Mouse (Mus musculus) kidney, postnatal 10 days (tissue): ENCODE data around the gene Mtmr12.

Experiments used
- DNase-seq: peaks from one replicate; pipeline ENCODE4 v3.0.0; 2021; ENCODE audit warnings: mixed read lengths

Gene Mtmr12

DNA sequence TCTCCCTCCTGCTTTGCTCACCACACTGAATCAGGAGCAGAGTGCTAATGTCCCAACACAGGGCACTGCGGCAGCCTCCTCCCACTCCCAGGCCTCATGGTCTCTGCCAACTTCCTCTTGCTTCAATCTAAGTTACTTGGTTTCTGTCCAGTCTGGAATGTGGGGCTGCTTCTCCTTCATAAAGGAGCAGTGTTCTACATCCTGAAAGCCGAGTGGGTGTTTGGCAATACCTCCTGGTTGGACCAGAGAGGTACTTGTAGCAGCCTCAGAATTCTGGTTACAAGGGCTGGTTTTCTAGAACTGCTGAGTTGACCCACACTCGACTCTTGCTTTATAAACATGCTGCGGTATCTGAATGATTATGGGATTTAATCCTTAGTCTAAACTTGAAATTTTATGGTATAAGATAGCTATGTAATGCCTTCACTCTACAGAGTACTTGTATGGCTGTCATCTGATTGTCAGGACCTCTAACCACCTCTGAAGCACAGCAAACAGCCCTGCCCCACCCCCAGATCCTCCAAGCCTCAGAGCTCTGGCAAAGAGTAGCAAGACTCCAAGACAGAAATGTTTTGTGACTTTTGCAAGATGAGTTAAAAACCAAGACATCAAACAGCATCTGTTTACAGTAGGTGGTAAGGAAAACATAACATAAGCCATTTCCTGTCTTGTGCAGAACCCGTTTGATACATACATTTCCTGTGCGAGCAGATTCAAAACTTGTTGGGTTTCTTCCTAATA is 80.1 kb downstream of the Mtmr12 start:
- no peak for DNase-seq

DNA sequence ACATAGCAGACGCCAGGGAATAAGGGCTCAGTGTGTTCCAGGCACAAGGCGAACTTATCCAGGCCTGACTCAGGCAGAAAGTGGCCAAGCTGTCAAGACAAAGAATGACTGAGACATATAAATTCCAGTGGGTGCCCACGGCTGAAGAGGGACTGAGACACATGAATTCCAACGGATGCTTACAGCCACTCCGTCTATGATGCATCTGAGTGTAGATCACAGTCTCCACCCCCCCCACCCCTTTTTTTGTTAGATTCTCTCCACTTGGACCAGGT is 80.6 kb downstream of the Mtmr12 start:
- DNase-seq: no peak

DNA sequence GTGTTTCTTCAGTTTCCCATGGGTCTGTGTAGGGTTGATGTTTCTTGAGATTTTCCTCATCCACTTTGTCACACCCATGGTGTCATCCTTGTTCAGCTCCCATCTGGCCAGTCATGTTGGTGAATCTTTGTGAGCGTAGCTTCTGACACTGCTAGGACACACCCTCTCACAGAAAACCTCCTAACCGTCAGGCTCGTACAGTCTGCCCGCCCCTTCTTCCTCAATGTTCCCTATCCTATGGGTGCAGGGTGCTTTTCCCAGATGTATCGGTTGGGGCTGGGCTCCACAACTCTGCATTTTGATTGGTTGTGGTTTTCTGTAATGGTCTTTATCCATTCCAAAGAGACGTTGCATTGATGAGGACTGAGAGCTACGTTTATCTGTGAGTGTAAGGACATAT is 85.5 kb downstream of the Mtmr12 start:
- DNase-seq: no peak

GRCm38 (mm10) chr15:12291757-12292156 is 86.9 kb downstream of the Mtmr12 start:
- no peak for DNase-seq

DNA sequence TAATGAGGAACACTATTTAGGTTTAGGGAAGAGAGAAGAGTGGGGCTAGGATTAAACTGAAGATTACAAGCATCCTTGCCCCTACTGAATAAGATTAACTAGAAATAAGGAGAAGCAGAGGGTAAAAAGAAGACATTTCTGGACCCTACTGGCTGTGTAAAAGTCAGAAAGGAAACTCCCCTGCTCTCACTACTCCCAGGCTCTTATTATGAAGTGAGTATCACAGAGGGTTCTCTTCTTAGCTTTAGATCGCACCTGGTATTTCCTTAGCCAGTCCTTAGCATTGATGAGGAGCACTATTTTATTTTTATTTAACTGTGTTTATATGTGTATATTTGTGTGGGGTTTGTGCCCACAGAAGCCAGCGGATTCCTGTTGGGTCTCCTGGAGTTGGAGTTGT is 91.4 kb downstream of the Mtmr12 start:
- DNase-seq: no peak

GRCm38 (mm10) chr15:12298231-12298737 is 93.5 kb downstream of the Mtmr12 start:
- DNase-seq: no peak

- DNase-seq: no peak
Measured at GRCm38 (mm10) chr15:12301771-12302170, 96.9 kb downstream of the Mtmr12 start.

GRCm38 (mm10) chr15:12306188-12307071 is 101.6 kb downstream of the Mtmr12 start:
- no peak for DNase-seq

DNA sequence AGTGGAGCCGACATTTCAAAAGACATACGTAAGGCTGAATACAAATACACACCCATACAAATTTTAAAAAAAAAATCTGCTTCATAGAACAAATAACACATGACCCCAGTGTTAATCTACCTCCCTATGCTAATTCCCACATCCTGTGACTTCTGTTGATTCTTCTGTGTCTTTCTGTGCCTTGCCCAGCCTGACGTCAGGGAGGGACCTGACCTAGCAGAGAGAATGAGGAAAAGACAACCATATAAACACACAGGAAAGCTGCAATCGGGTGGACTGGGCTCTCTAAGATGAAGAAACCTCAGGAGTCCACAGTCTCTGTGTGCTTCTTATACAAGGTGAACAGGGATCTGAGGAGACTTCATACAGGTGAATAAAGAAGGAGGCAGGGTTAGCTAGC is 102.3 kb downstream of the Mtmr12 start:
- no peak for DNase-seq

DNA sequence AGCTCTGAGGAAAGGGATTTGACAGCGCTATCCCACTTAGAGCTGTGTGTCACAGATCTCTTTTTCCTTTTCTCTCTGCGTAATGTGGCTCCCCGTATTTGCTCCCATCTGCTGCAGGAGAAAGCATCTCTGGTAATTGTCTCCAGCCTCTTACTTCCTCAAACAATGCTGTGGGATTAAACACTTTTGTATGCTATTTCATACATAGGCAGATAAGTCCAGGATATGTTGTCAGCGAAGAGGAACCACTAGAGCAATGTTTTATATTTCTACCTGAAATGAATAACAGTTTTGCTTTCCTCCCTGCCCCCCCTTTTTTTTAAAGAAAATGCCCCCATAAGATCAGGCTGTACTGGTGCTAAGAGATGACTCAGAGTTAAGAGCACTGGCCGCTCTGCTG is 103.7 kb downstream of the Mtmr12 start:
- no peak for DNase-seq

- no peak for DNase-seq
Measured at GRCm38 (mm10) chr15:12310676-12311075, 105.8 kb downstream of the Mtmr12 start.

GRCm38 (mm10) chr15:12311465-12311864 is 106.6 kb downstream of the Mtmr12 start:
- no peak for DNase-seq

GRCm38 (mm10) chr15:12313255-12313654 is 108.4 kb downstream of the Mtmr12 start:
- DNase-seq: no peak

- DNase-seq: no peak
Measured at GRCm38 (mm10) chr15:12314584-12314983, 109.8 kb downstream of the Mtmr12 start.

GRCm38 (mm10) chr15:12315996-12316395 is 111.2 kb downstream of the Mtmr12 start:
- DNase-seq: no peak

- DNase-seq: no peak
Measured at GRCm38 (mm10) chr15:12317290-12317689, 112.5 kb downstream of the Mtmr12 start.

GRCm38 (mm10) chr15:12318451-12318850 is 113.6 kb downstream of the Mtmr12 start:
- no peak for DNase-seq

GRCm38 (mm10) chr15:12319889-12320288 is 115.1 kb downstream of the Mtmr12 start:
- DNase-seq: no peak

DNA sequence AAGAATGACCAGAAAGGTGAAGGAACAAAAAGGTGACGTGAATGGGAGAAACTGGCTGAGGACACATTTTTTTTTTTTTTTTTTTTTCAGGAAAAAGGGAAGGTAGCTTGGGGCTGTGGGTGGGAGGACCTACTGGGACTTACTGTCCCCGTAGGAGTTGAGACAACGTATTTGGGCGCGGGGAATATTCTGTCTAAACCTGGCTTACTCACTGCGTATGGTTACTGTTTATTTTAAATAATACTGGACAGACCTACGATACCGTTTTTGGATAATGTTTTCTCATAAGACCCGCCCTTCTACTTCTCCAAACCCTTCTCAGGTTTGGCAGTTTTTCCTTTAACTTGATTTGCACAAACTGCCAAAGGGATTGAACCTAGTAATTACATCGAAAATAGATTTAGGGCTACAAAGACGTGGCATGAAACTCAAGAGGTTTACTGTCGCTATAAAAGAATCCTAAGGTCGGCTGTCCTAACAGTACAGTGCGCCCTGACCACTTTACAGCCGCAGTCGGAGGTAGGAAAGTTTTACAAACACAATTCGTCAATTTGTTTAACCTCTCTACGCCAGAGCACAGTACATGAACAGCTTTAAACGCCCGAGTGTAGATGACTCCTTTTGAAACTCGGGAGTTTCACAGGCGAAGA is 115.7 kb downstream of the Mtmr12 start:
- no peak for DNase-seq

GRCm38 (mm10) chr15:12321091-12321787 is 116.4 kb downstream of the Mtmr12 start, which contains the start of gene Golph3:
Golph3 (plus strand) TSS chr15:12321450.
- DNase-seq: peak; percentile 99

DNA sequence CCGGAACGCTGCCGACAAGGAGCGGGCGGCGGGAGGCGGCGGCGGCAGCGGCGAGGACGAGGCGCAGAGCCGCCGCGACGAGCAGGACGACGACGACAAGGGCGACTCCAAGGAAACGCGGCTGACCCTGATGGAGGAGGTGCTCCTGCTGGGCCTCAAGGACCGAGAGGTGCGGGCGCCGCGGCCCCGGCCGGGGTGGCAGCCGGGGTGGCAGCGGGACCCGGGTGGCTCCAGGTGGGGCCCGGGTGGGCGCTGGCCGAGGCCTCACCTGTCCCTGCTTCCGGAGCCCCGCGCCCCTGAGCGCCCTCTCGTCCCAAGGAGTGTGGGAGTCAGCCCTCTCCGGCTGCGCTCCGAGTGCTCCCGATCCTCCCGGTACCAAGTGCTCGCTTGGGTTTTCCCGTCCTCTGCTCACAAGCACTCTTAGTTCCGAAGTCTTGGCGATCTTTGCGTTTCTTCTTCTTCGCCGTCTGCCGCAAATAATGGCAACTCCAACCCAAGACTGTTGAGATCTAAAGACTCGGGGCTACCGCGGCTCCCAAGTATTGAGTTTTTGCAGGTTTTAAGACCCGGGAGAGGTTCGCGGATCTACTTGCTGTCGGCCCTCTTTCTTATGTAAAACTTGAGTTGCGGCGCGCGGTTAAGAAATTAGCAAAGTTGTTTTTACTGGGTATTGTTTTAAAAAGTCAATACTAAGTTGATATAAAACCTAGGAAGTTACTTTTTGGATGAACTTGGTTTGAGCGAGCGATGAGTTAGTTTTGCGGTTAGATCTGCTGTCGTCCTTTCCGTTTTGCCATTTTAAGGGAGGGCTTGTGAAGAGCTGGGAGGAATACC is 117.2 kb downstream of the Mtmr12 start, which contains the start of gene 1810049J17Rik:
Gene 1810049J17Rik, minus strand, starts transcription at position 112 of the 834 bp plus-strand sequence.
- DNase-seq: peak; percentile 64
